Mouse (Mus musculus): ENCODE measurements at regions not wholly inside any gene's neighbourhood (a gene's known extent, or its start where the extent isn't known, plus 50 kb on each side); places are given as distances from the start of the nearest gene placed in this dataset.

GRCm38 (mm10) chr7:68917137-68917875 is 168.3 kb upstream of the Arrdc4 start:
- H3K27ac ChIP-seq (ENCODE audit: control insufficient read depth, insufficient read depth, low read depth, low read length), result no peak overlapping the region
- peaks cover 3% of the 10 kb centered on the region; the same call in 1 of the 2 replicates for H3K4me1 ChIP-seq (ENCODE audit: control insufficient read depth, insufficient read depth, low read length)
- peak overlapping the region; percentile 73 for H3K4me3 ChIP-seq (ENCODE audit: control insufficient read depth, low read depth, low read length)
- H3K36me3 ChIP-seq (ENCODE audit: control insufficient read depth, insufficient read depth, low read length), result no peaks in the 10 kb centered on the region
- no peak for TF ChIP-seq CTCF (IDR thresholded peaks at IDR 0.05; ENCODE audit: control insufficient read depth, insufficient read depth, insufficient replicate concordance, low read depth, low read length)
- TF ChIP-seq POLR2A (IDR thresholded peaks at IDR 0.05; ENCODE audit: control insufficient read depth, low read depth, low read length), result no peak
- H3K27me3 ChIP-seq (ENCODE audit: control insufficient read depth, insufficient read depth, low read length), result no peaks in the 10 kb centered on the region

- Histone ChIP-seq H3K36me3 (ENCODE audit: control insufficient read depth, insufficient read depth, low read length) (no peaks in the 10 kb centered on the region), H3K4me1 (ENCODE audit: control insufficient read depth, insufficient read depth, low read length) (peaks cover 3% of the 10 kb centered on the region; the same call in 1 of the 2 replicates), H3K4me3 (ENCODE audit: control insufficient read depth, low read depth, low read length) (peak overlapping the region; percentile 47), H3K27ac (ENCODE audit: control insufficient read depth, insufficient read depth, low read depth, low read length) (no peak overlapping the region), H3K27me3 (ENCODE audit: control insufficient read depth, insufficient read depth, low read length) (no peaks in the 10 kb centered on the region)
- TF ChIP-seq POLR2A (IDR thresholded peaks at IDR 0.05; ENCODE audit: control insufficient read depth, low read depth, low read length) (no peak; the same call in 1 of the 2 replicates), CTCF (IDR thresholded peaks at IDR 0.05; ENCODE audit: control insufficient read depth, insufficient read depth, insufficient replicate concordance, low read depth, low read length) (no peak)
Observed at GRCm38 (mm10) chr7:68915976-68916375, 166.9 kb upstream of the Arrdc4 start.

GRCm38 (mm10) chr7:68914344-68914743 is 165.3 kb upstream of the Arrdc4 start:
- Histone ChIP-seq H3K27me3 (ENCODE audit: control insufficient read depth, insufficient read depth, low read length) (no peaks in the 10 kb centered on the region), H3K27ac (ENCODE audit: control insufficient read depth, insufficient read depth, low read depth, low read length) (no peak overlapping the region), H3K36me3 (ENCODE audit: control insufficient read depth, insufficient read depth, low read length) (no peaks in the 10 kb centered on the region), H3K4me1 (ENCODE audit: control insufficient read depth, insufficient read depth, low read length) (peaks cover 3% of the 10 kb centered on the region; the same call in 1 of the 2 replicates), H3K4me3 (ENCODE audit: control insufficient read depth, low read depth, low read length) (no peak overlapping the region)
- no peak for TF ChIP-seq CTCF (IDR thresholded peaks at IDR 0.05; ENCODE audit: control insufficient read depth, insufficient read depth, insufficient replicate concordance, low read depth, low read length)
- TF ChIP-seq POLR2A (IDR thresholded peaks at IDR 0.05; ENCODE audit: control insufficient read depth, low read depth, low read length), result no peak

- TF ChIP-seq POLR2A (IDR thresholded peaks at IDR 0.05; ENCODE audit: control insufficient read depth, low read depth, low read length), result no peak
- no peak for TF ChIP-seq CTCF (IDR thresholded peaks at IDR 0.05; ENCODE audit: control insufficient read depth, insufficient read depth, insufficient replicate concordance, low read depth, low read length)
- Histone ChIP-seq H3K4me1 (ENCODE audit: control insufficient read depth, insufficient read depth, low read length) (peaks cover 3% of the 10 kb centered on the region; the same call in 1 of the 2 replicates), H3K27ac (ENCODE audit: control insufficient read depth, insufficient read depth, low read depth, low read length) (no peak overlapping the region), H3K27me3 (ENCODE audit: control insufficient read depth, insufficient read depth, low read length) (no peaks in the 10 kb centered on the region), H3K4me3 (ENCODE audit: control insufficient read depth, low read depth, low read length) (no peak overlapping the region), H3K36me3 (ENCODE audit: control insufficient read depth, insufficient read depth, low read length) (no peaks in the 10 kb centered on the region)
Observed at GRCm38 (mm10) chr7:68911989-68912655, 163.1 kb upstream of the Arrdc4 start.

- no peak for TF ChIP-seq CTCF (IDR thresholded peaks at IDR 0.05; ENCODE audit: control insufficient read depth, insufficient read depth, insufficient replicate concordance, low read depth, low read length)
- TF ChIP-seq POLR2A (IDR thresholded peaks at IDR 0.05; ENCODE audit: control insufficient read depth, low read depth, low read length), result no peak
- no peak overlapping the region for H3K27ac ChIP-seq (ENCODE audit: control insufficient read depth, insufficient read depth, low read depth, low read length)
- peaks cover 3% of the 10 kb centered on the region; the same call in 1 of the 2 replicates for H3K4me1 ChIP-seq (ENCODE audit: control insufficient read depth, insufficient read depth, low read length)
- no peaks in the 10 kb centered on the region for H3K27me3 ChIP-seq (ENCODE audit: control insufficient read depth, insufficient read depth, low read length)
- H3K36me3 ChIP-seq (ENCODE audit: control insufficient read depth, insufficient read depth, low read length), result no peaks in the 10 kb centered on the region
- no peak overlapping the region for H3K4me3 ChIP-seq (ENCODE audit: control insufficient read depth, low read depth, low read length)
Observed at GRCm38 (mm10) chr7:68911562-68911961, 162.5 kb upstream of the Arrdc4 start.

GRCm38 (mm10) chr7:68909694-68910093 is 160.7 kb upstream of the Arrdc4 start:
- Histone ChIP-seq H3K4me1 (ENCODE audit: control insufficient read depth, insufficient read depth, low read length) (no peaks in the 10 kb centered on the region), H3K4me3 (ENCODE audit: control insufficient read depth, low read depth, low read length) (no peak overlapping the region), H3K36me3 (ENCODE audit: control insufficient read depth, insufficient read depth, low read length) (no peaks in the 10 kb centered on the region), H3K27ac (ENCODE audit: control insufficient read depth, insufficient read depth, low read depth, low read length) (no peak overlapping the region), H3K27me3 (ENCODE audit: control insufficient read depth, insufficient read depth, low read length) (no peaks in the 10 kb centered on the region)
- no peak for TF ChIP-seq POLR2A (IDR thresholded peaks at IDR 0.05; ENCODE audit: control insufficient read depth, low read depth, low read length)

- Histone ChIP-seq H3K4me1 (ENCODE audit: control insufficient read depth, insufficient read depth, low read length) (no peaks in the 10 kb centered on the region), H3K27me3 (ENCODE audit: control insufficient read depth, insufficient read depth, low read length) (no peaks in the 10 kb centered on the region), H3K36me3 (ENCODE audit: control insufficient read depth, insufficient read depth, low read length) (no peaks in the 10 kb centered on the region), H3K27ac (ENCODE audit: control insufficient read depth, insufficient read depth, low read depth, low read length) (no peak overlapping the region), H3K4me3 (ENCODE audit: control insufficient read depth, low read depth, low read length) (no peak overlapping the region)
- TF ChIP-seq POLR2A (IDR thresholded peaks at IDR 0.05; ENCODE audit: control insufficient read depth, low read depth, low read length) (no peak), CTCF (IDR thresholded peaks at IDR 0.05; ENCODE audit: control insufficient read depth, insufficient read depth, insufficient replicate concordance, low read depth, low read length) (no peak)
Observed at GRCm38 (mm10) chr7:68908401-68908834, 159.4 kb upstream of the Arrdc4 start.

Data from testis, adult 2 months (tissue).